Mouse (Mus musculus) heart, postnatal 14 days (tissue): ENCODE data around the gene 1700001C19Rik. TPM values are rescaled to one million over a fixed set of nuclear protein-coding genes. Genes with fewer than 3 reads are reported as not detected.

ENCODE experiments used
- DNase-seq, 2 experiments: peaks; one replicate each; pipeline ENCODE4 v3.0.0; 2021 to 2022
- intact Hi-C: fragments of 180-260 bp; cut with DNase I; formaldehyde crosslinking; loops from one replicate; pipeline ENCODE4 v1.15.1; 2025
- long read RNA-seq, 2 experiments: library from polyadenylated mRNA; stranded (forward); transcript quantifications; one replicate each; pipeline ENCODE4 v2.0.0; 2021
- total RNA-seq, 2 experiments: library from RNA; stranded (reverse); gene quantifications; 2 replicates each; pipeline ENCODE4 v1.2.3; 2021

Gene 1700001C19Rik
- total RNA-seq: not detected
- long read RNA-seq, experiment 1: 0 reads
- long read RNA-seq, experiment 2: 0 reads

GRCm38 (mm10) chr17:47436907-47437547, at the start of gene 1700001C19Rik:
Gene 1700001C19Rik, minus strand, starts transcription at chr17:47437376.
- no peak for DNase-seq
- intact Hi-C loops: no loop called here

- intact Hi-C loops: no loop called here
- no peak for DNase-seq
Measured at GRCm38 (mm10) chr17:47485791-47486190, 48.6 kb upstream of the 1700001C19Rik start.

- intact Hi-C loops: loop anchor here (5.0 kb wide), 2 partner anchors 98 to 113 kb away; partner anchors contain the start of gene Guca1b
- no peak for DNase-seq
Measured at GRCm38 (mm10) chr17:47484993-47485392, 47.8 kb upstream of the 1700001C19Rik start.

- intact Hi-C loops: loop anchor here (5.0 kb wide), 2 partner anchors 97 to 112 kb away; partner anchors contain the start of gene Guca1b
Measured at GRCm38 (mm10) chr17:47484241-47484921, 47.2 kb upstream of the 1700001C19Rik start.

GRCm38 (mm10) chr17:47482401-47482800, 45.2 kb upstream of the 1700001C19Rik start:
- intact Hi-C loops: loop anchor here (2.0 to 5.0 kb wide), 3 partner anchors 74 to 110 kb away; partner anchors contain the start of gene Guca1b
- peak; percentile 73 to 81 for DNase-seq

More at GRCm38 (mm10) chr17:47484241-47484921, 47.2 kb upstream of the 1700001C19Rik start:
- DNase-seq: no peak

- intact Hi-C loops: loop anchor here (5.0 kb wide), 2 partner anchors 93 to 108 kb away; partner anchors contain the start of gene Guca1b
- no peak for DNase-seq
Measured at GRCm38 (mm10) chr17:47479887-47480286, 42.7 kb upstream of the 1700001C19Rik start.

GRCm38 (mm10) chr17:47475714-47476113, 38.5 kb upstream of the 1700001C19Rik start:
- no peak for DNase-seq
- intact Hi-C loops: no loop called here

- intact Hi-C loops: no loop called here
- DNase-seq: no peak
Measured at GRCm38 (mm10) chr17:47475181-47475580, 38.0 kb upstream of the 1700001C19Rik start.

GRCm38 (mm10) chr17:47474250-47474649, 37.1 kb upstream of the 1700001C19Rik start:
- no peak for DNase-seq
- intact Hi-C loops: loop anchor here (5.0 kb wide), 1 partner anchor 213 kb away; the partner anchor contains the start of genes Frs3 and Tomm6

GRCm38 (mm10) chr17:47473434-47473974, 36.3 kb upstream of the 1700001C19Rik start:
- intact Hi-C loops: loop anchor here (5.0 kb wide), 1 partner anchor 214 kb away; the partner anchor contains the start of genes Frs3 and Tomm6

GRCm38 (mm10) chr17:47472435-47473350, 35.5 kb upstream of the 1700001C19Rik start:
- DNase-seq: no peak
- intact Hi-C loops: loop anchor here (5.0 kb wide), 1 partner anchor 215 kb away; the partner anchor contains the start of genes Frs3 and Tomm6

More at GRCm38 (mm10) chr17:47473434-47473974, 36.3 kb upstream of the 1700001C19Rik start:
- peak; percentile 70 to 76 for DNase-seq

- peak; percentile 36 to 40 for DNase-seq
- intact Hi-C loops: loop anchor here (5.0 kb wide), 1 partner anchor 217 kb away; the partner anchor contains the start of genes Frs3 and Tomm6
Measured at GRCm38 (mm10) chr17:47470686-47471085, 33.5 kb upstream of the 1700001C19Rik start.

GRCm38 (mm10) chr17:47470121-47470520, 32.9 kb upstream of the 1700001C19Rik start:
- DNase-seq: no peak
- intact Hi-C loops: loop anchor here (5.0 kb wide), 1 partner anchor 217 kb away; the partner anchor contains the start of genes Frs3 and Tomm6

- DNase-seq: no peak
- intact Hi-C loops: loop anchor here (5.0 kb wide), 1 partner anchor 218 kb away; the partner anchor contains the start of genes Frs3 and Tomm6
Measured at GRCm38 (mm10) chr17:47469642-47470041, 32.5 kb upstream of the 1700001C19Rik start.

GRCm38 (mm10) chr17:47468466-47468865, 31.3 kb upstream of the 1700001C19Rik start:
- intact Hi-C loops: no loop called here
- peak; percentile 40 to 44 for DNase-seq

GRCm38 (mm10) chr17:47468063-47468462, 30.9 kb upstream of the 1700001C19Rik start:
- intact Hi-C loops: no loop called here
- peak in 1 of 2 experiments; percentile 20 for DNase-seq

GRCm38 (mm10) chr17:47467659-47468058, 30.5 kb upstream of the 1700001C19Rik start:
- no peak for DNase-seq

GRCm38 (mm10) chr17:47466284-47466683, 29.1 kb upstream of the 1700001C19Rik start:
- no peak for DNase-seq
- intact Hi-C loops: no loop called here

More at GRCm38 (mm10) chr17:47467659-47468058, 30.5 kb upstream of the 1700001C19Rik start:
- intact Hi-C loops: no loop called here

GRCm38 (mm10) chr17:47465016-47465415, 27.8 kb upstream of the 1700001C19Rik start:
- DNase-seq: no peak
- intact Hi-C loops: no loop called here
